8 mouse cellular contexts compared by ENCODE assay signal in genomic region chr15:78172899-78173817, GRCm38 (mm10). TPM values are rescaled to one million over a fixed set of nuclear protein-coding genes. Genes with fewer than 3 reads are reported as not detected.
DNase-seq lines count a peak whose midpoint lies in the region; ATAC-seq and TF ChIP-seq lines count a peak whose summit lies in the region.

No protein-coding gene starts in this region.

- peak overlapping the region; percentile 57 for H3K4me3 ChIP-seq in heart, embryonic 12.5 days
- peak overlapping the region; percentile 68 for H3K4me3 ChIP-seq in forebrain, embryonic 15.5 days
- H3K4me3 ChIP-seq in limb, embryonic 14.5 days (replicated peaks; ENCODE audit: low read length): peak overlapping the region; percentile 70
- peak overlapping the region; percentile 67 for H3K4me3 ChIP-seq in neural tube, embryonic 15.5 days (replicated peaks)

- H3K9ac ChIP-seq in heart, embryonic 12.5 days: peak overlapping the region; percentile 70
- H3K9ac ChIP-seq in forebrain, embryonic 15.5 days (replicated peaks): peak overlapping the region; percentile 72
- H3K9ac ChIP-seq in limb, embryonic 14.5 days (ENCODE audit: low read depth, low read length, severe bottlenecking): peak overlapping the region; percentile 78
- H3K9ac ChIP-seq in neural tube, embryonic 15.5 days (replicated peaks): peak overlapping the region; percentile 70

- no peaks in the 10 kb centered on the region for H3K36me3 ChIP-seq in heart, embryonic 12.5 days
- no peaks in the 10 kb centered on the region for H3K36me3 ChIP-seq in forebrain, embryonic 15.5 days
- H3K36me3 ChIP-seq in limb, embryonic 14.5 days (ENCODE audit: control insufficient read depth, insufficient read depth, low read length): no peaks in the 10 kb centered on the region
- H3K36me3 ChIP-seq in neural tube, embryonic 15.5 days: no peaks in the 10 kb centered on the region

- no peak for DNase-seq in heart, adult 8-10 months (ENCODE audit: low spot score)
- DNase-seq in MN1 (ENCODE audit: low spot score): peak; percentile 60
- DNase-seq in limb, embryonic 14.5 days (ENCODE audit: low spot score): no peak
- DNase-seq in gastrocnemius, adult 8-10 months (ENCODE audit: low spot score in 2 of 2): no peak
- DNase-seq in right cerebral cortex, adult 18-20 months: no peak

- H3K27me3 ChIP-seq in heart, embryonic 12.5 days (replicated peaks): 0 out of 2 replicates have a peak, but pooled peaks cover 13% of the 10 kb centered on the region
- H3K27me3 ChIP-seq in forebrain, embryonic 15.5 days: no peaks in the 10 kb centered on the region
- H3K27me3 ChIP-seq in limb, embryonic 14.5 days (ENCODE audit: control insufficient read depth, insufficient read depth, low read length): no peaks in the 10 kb centered on the region
- H3K27me3 ChIP-seq in neural tube, embryonic 15.5 days (replicated peaks): no peaks in the 10 kb centered on the region

- no peak overlapping the region for H3K27ac ChIP-seq in heart, embryonic 12.5 days (ENCODE audit: poor library complexity, severe bottlenecking)
- H3K27ac ChIP-seq in forebrain, embryonic 15.5 days (replicated peaks): 0 out of 2 replicates have a peak overlapping the region, but pooled peaks have one; percentile 28
- H3K27ac ChIP-seq in limb, embryonic 14.5 days (replicated peaks; ENCODE audit: low read depth, low read length): peak overlapping the region; percentile 43; the same call in 1 of the 2 replicates
- H3K27ac ChIP-seq in neural tube, embryonic 15.5 days (replicated peaks): peak overlapping the region; percentile 74

- no peak for ATAC-seq in heart, embryonic 12.5 days (ENCODE audit: insufficient number of reproducible peaks, low FRiP score)
- no peak for ATAC-seq in forebrain, embryonic 15.5 days (replicated peaks)
- no peak for ATAC-seq in limb, embryonic 14.5 days (ENCODE audit: low FRiP score, low read depth)
- no peak for ATAC-seq in neural tube, embryonic 15.5 days (ENCODE audit: low FRiP score)

- peaks cover 17% of the 10 kb centered on the region for H3K4me1 ChIP-seq in heart, embryonic 12.5 days (replicated peaks)
- peaks cover 30% of the 10 kb centered on the region for H3K4me1 ChIP-seq in forebrain, embryonic 15.5 days
- H3K4me1 ChIP-seq in limb, embryonic 14.5 days (ENCODE audit: control insufficient read depth, insufficient read depth, low read length): peaks cover 12% of the 10 kb centered on the region; the same call in 1 of the 2 replicates
- H3K4me1 ChIP-seq in neural tube, embryonic 15.5 days: peaks cover 37% of the 10 kb centered on the region

- H3K9me3 ChIP-seq in heart, embryonic 12.5 days (replicated peaks): no peaks in the 10 kb centered on the region
- no peaks in the 10 kb centered on the region for H3K9me3 ChIP-seq in forebrain, embryonic 15.5 days
- no peaks in the 10 kb centered on the region for H3K9me3 ChIP-seq in limb, embryonic 14.5 days (ENCODE audit: control insufficient read depth, low read length)
- H3K9me3 ChIP-seq in neural tube, embryonic 15.5 days (replicated peaks): no peaks in the 10 kb centered on the region

- 28% methylated on average over 26 of the region's 26 CpGs for WGBS in heart, embryonic 12.5 days
- WGBS in forebrain, embryonic 15.5 days: 22% methylated on average over 26 of the region's 26 CpGs
- WGBS in limb, embryonic 14.5 days: 24% methylated on average over 26 of the region's 26 CpGs
- WGBS in neural tube, embryonic 15.5 days: 25% methylated on average over 26 of the region's 26 CpGs

- no peak for TF ChIP-seq POLR2A in limb, embryonic 14.5 days (IDR thresholded peaks at IDR 0.05; ENCODE audit: borderline replicate concordance, extremely low read depth, insufficient read depth, insufficient read length)

- H3K4me2 ChIP-seq in heart, embryonic 12.5 days: peak overlapping the region; percentile 90
- H3K4me2 ChIP-seq in forebrain, embryonic 15.5 days (replicated peaks): peak overlapping the region; percentile 92
- peak overlapping the region; percentile 92 for H3K4me2 ChIP-seq in limb, embryonic 14.5 days (replicated peaks; ENCODE audit: low read depth, low read length, severe bottlenecking)
- H3K4me2 ChIP-seq in neural tube, embryonic 15.5 days: peak overlapping the region; percentile 86

RNA-seq across cellular contexts. Expression of gene Ift27, which starts 0.7 kb away (rescaled TPM):
- 34.4 and 38.0 TPM in 2 replicates for polyA plus RNA-seq in heart, embryonic 12.5 days (2016; fragmentation: Nextera tagmentation; extraction: Ambion mirVana)
- total RNA-seq in heart, adult 8-10 months (2022): 10 to 100 TPM; 10.5 to 14.1 (median 10.9) TPM
- polyA plus RNA-seq in forebrain, embryonic 15.5 days (2015; fragmentation: Nextera tagmentation; extraction: Ambion mirVana): 118 and 120 TPM in 2 replicates
- 44.4 and 45.3 TPM in 2 replicates for polyA plus RNA-seq in limb, embryonic 14.5 days (2012; rRNA removed)
- polyA plus RNA-seq in limb, embryonic 14.5 days (2014; fragmentation: Nextera tagmentation; extraction: Ambion mirVana): 98.1 and 102 TPM in 2 replicates
- polyA plus RNA-seq in neural tube, embryonic 15.5 days (2015; fragmentation: Nextera tagmentation; extraction: Ambion mirVana): 88.4 and 99.8 TPM in 2 replicates
- total RNA-seq in gastrocnemius, adult 8-10 months (2022): 10 to 100 TPM in 3 of 4 experiments, 1 to 10 TPM in 1; 9.0 to 16.1 (median 12.5) TPM

RNA-seq across cellular contexts. Expression of gene Pvalb, which starts 33.0 kb away (rescaled TPM):
- polyA plus RNA-seq in heart, embryonic 12.5 days (2016; fragmentation: Nextera tagmentation; extraction: Ambion mirVana): 0.21 and 0.49 TPM in 2 replicates
- 1 to 10 TPM; 3.6 to 5.9 (median 4.5) TPM for total RNA-seq in heart, adult 8-10 months (2022)
- not detected in 2 replicates for polyA plus RNA-seq in forebrain, embryonic 15.5 days (2015; fragmentation: Nextera tagmentation; extraction: Ambion mirVana)
- polyA plus RNA-seq in limb, embryonic 14.5 days (2012; rRNA removed): 0.16 TPM in 1 of 2 replicates, not detected in the other
- polyA plus RNA-seq in limb, embryonic 14.5 days (2014; fragmentation: Nextera tagmentation; extraction: Ambion mirVana): 0.29 TPM in 1 of 2 replicates, not detected in the other
- polyA plus RNA-seq in neural tube, embryonic 15.5 days (2015; fragmentation: Nextera tagmentation; extraction: Ambion mirVana): 4.4 and 5.0 TPM in 2 replicates
- over 10,000 TPM; 12,380 to 17,080 (median 15,669) TPM for total RNA-seq in gastrocnemius, adult 8-10 months (2022)

RNA-seq across cellular contexts. Expression of gene Cacng2, which starts 53.3 kb away (rescaled TPM):
- polyA plus RNA-seq in heart, embryonic 12.5 days (2016; fragmentation: Nextera tagmentation; extraction: Ambion mirVana): not detected in 2 replicates
- not detected for total RNA-seq in heart, adult 8-10 months (2022)
- 7.0 and 7.6 TPM in 2 replicates for polyA plus RNA-seq in forebrain, embryonic 15.5 days (2015; fragmentation: Nextera tagmentation; extraction: Ambion mirVana)
- 0.03 TPM in 1 of 2 replicates, not detected in the other for polyA plus RNA-seq in limb, embryonic 14.5 days (2012; rRNA removed)
- polyA plus RNA-seq in limb, embryonic 14.5 days (2014; fragmentation: Nextera tagmentation; extraction: Ambion mirVana): not detected in 2 replicates
- polyA plus RNA-seq in neural tube, embryonic 15.5 days (2015; fragmentation: Nextera tagmentation; extraction: Ambion mirVana): 15.4 and 18.9 TPM in 2 replicates
- not detected for total RNA-seq in gastrocnemius, adult 8-10 months (2022)
